Mouse (Mus musculus) heart, postnatal 0 days (tissue): ENCODE measurements around the gene Rgs12.

ENCODE experiments used
- CTCF ChIP-seq: IDR thresholded peaks from 2 replicates; pipeline ENCODE4 v1.5.1; 2016; ENCODE audit warnings: antibody characterized with exemption, control low read depth, low read depth
- EP300 ChIP-seq: IDR thresholded peaks from 2 replicates; pipeline ENCODE4 v1.6.1; 2016; ENCODE audit warnings: antibody characterized with exemption, low read depth

DNA sequence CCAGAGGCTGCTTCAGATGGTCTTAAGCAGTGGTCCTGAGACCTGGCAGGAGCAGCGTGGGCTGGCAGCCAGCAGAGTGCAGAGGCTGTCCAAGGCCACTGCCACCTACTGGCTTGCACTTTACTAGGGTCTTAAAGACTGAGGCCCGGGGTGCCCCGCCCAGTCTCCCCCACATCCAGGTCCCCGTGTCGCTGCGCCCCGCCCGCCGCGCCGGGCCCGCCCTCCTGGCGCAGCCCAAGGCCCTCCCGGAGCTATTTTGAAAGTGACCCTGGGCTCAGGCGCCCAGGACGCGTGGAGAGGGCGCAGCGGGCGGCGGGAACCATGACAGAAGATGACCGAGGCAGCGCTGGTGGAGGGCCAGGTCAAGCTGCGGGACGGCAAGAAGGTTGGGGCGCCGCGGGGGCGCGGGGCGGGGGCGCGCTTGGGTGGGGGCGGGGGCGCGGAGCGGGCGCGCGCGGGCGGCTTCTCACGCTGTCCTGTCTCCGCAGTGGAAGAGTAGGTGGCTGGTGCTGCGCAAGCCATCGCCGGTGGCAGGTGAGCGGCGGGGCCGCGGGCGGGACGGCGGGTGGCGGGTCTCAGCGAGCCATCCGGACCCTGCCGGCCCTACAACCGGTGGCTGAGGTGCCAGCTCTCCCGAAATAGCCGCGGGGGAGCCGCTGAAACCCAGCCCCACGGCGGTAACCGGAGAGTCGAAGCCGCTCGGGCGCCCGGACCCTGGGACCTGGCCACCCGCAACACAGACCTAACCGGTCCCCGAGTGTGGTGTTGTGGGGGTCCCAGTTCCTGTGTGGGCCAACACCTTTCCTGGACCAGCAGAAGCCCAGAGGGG, 107.6 kb downstream of the Rgs12 start, which contains the start of gene Dok7:
- TF ChIP-seq EP300, result no peak
- TF ChIP-seq CTCF, result peak; percentile 41
